Mouse (Mus musculus) heart, postnatal 14 days (tissue): ENCODE measurements around the gene Zfp365. TPM values are rescaled to one million over a fixed set of nuclear protein-coding genes. Genes with fewer than 3 reads are reported as not detected.

Source experiments
- DNase-seq, 2 experiments: peaks; one replicate each; pipeline ENCODE4 v3.0.0; 2021 to 2022
- intact Hi-C: fragments of 180-260 bp; cut with DNase I; formaldehyde crosslinking; loops from one replicate; pipeline ENCODE4 v1.15.1; 2025
- long read RNA-seq, 2 experiments: library from polyadenylated mRNA; stranded (forward); transcript quantifications; one replicate each; pipeline ENCODE4 v2.0.0; 2021
- total RNA-seq, 2 experiments: library from RNA; stranded (reverse); gene quantifications; 2 replicates each; pipeline ENCODE4 v1.2.3; 2021

Gene Zfp365
- total RNA-seq = under 1 TPM; 0.61 to 0.72 TPM
- long read RNA-seq, experiment 1 = 0 reads
- long read RNA-seq, experiment 2, full-length matches to known transcripts = 1 of 1 reads
- long read RNA-seq, experiment 2, partial matches to known transcripts = 0 of 1 reads
- long read RNA-seq, experiment 2, other reads (novel, unspliced or antisense) = 0 of 1 reads

DNA sequence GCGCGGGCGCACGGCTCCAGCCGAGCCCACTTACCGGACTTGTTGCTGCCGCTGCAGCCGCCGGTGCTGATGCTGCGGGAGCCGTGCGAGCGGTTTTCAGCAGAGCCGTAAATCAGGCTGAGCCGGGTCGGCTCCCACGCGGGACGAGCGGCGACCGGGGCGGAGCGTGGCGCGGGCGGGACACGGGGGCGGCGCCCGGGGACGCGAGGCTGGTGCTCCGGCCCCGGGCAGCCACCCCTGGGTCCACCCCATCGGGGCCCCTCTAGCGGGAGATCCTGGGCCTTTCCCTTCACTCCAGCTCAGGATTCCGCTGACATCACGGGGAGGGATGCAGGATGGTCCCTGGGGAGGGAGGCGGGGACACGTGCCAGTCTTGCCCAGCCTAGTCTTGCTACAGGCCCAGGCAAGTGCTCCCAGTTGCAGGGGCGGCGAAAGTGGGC lies at the start of gene Zfp365:
Gene Zfp365 (minus strand): TSS at position 326 of the 440 bp plus-strand sequence.
- peak; percentile 72 to 77 for DNase-seq
- intact Hi-C loops = no loop called here

DNA sequence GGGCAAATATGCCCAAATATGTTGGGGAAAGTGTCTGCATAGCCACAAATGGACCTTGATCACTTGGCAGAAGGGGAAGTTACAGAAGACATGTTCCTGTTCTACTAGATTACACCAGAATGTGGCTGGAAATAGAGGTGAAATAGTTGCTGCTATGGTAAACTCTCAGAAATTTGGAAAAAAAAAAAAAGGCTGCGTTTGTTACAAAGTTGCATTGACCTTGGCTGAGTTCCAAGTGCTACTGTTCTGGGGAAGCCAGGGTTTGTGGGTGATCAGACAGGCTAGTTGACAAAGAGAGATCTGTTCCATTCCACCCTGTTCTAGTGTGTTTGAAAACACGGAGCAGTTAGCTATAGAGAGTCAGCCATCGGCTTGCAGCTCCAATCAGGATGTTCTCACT lies 47.5 kb upstream of the Zfp365 start:
- intact Hi-C loops = no loop called here
- DNase-seq = no peak

DNA sequence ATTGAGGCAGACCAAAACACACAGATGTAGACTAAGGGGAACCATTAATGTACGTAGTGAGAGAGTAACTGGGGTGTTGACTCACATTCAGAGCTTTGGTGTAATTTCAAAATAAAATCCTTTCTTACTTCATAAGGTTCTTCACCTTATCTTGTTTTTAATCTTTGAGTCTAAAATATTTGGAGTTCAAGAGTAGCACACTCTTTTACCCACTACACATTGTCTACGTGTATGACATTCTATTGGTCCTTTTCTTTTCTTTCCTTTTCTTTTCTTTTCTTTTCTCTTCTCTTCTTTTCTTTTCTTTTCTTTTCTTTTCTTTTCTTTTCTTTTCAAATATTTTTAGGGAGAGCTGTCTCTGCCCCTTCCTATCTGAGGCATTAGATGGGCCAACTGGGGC lies 43.5 kb upstream of the Zfp365 start:
- intact Hi-C loops = no loop called here
- DNase-seq = no peak

DNA sequence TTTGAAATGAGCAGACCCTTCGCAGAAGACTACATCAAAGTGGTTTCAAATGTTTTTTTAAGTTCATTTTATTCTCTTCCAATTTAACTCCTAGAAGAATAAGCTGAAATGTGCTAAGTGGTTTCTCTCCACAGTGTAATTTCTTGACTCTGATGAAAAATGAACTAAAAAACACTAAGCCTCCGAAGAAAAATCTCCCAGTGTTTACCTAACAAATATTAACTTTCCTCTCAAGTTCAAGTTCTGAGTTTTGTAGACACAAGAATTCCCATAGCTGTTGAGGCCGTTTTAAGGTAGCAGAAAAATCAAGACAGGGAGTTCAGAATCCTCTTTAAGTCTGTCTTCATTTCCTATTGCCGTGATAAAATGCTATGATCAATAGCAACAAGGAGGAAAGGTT lies 39.2 kb upstream of the Zfp365 start:
- DNase-seq = no peak
- intact Hi-C loops = no loop called here

DNA sequence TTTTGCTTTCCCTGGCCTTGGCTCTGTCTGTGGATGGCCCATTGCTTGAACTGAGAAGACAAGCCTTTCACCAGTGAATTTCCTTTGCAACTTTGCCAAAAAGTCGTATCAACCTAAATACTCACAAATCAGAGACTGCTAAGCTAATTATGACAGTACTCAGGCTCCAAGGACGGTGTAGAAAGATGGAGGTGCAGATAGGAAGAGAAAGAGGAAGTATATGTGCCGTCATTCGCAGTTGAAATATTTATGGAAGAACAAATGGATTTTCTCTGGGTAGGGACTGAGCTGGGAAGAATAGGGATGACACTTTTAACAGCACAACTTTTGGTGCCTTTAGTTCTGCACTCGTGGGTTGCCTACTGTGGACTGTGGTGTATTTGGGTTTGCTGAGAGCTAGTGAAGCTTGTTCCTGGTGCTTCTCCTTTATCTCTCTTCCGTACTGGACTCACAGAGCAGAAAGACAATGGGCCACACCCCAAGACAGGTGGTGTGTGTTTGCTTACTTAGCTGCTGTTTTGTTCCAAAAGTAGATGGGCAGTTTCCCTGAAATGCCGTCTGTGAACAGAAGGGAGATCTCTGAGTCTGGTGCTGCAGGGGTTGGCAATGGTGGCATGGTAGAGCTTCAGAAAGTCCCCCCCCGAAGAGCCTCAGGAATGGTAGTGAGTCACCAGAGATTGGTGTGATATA lies 37.7 kb upstream of the Zfp365 start:
- DNase-seq = no peak
- intact Hi-C loops = no loop called here

DNA sequence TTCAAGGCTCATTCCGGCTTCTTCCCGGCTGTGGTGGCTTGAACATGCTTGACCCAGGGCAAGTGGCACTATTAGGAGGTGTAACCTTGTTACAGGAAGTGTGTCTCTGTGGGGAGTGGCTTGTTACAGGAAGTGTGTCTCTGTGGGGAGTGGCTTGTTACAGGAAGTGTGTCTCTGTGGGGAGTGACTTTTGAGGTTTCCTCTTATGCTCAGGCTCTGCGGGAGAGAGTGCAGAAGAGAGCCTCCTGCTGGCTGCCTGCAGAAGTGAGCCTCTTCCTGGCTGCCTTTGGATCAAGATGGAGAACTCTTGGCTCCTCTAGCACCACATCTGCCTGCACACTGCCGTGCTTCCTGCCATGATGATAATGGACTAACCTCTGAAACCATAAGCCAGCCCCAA lies 31.1 kb upstream of the Zfp365 start:
- no peak for DNase-seq
- intact Hi-C loops = no loop called here

DNA sequence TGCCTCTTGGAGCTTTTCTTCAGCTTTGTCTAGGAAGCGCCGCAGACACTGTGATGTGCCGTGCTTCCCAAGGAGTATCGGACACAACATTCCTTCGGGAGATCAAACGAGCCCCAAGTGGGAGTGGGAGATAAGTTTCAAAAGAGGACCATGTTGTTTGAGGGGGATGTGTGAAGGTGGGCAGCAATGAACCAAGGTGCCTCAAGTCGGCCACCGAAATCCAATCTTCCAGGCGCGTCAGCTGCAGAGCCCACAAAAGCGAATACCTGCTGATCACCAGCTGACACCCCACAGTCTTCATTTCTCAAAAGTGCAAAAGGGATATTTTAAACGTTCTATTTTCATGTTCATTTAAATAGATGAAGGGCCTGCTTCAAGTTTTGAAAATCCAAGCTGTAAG lies 27.1 kb upstream of the Zfp365 start:
- intact Hi-C loops = no loop called here
- DNase-seq = no peak

DNA sequence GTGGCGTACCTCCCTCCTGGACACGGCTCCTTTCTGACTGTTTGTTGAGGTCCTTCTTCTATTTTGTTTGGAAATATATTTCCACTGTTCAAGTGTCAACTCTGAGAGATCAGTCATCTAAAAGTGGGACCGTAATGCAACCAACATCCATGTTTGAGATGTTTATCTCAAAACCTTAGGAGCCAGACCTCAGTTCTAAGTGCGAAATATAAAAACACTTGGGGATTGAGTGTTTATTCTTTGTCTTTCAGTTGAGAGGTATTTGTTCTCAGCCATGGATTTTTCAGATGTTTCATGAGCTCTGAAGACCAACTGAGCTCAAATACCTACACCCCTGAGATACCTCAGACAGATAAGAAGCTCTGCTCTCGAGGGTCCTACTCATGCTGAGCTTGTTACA lies 25.3 kb upstream of the Zfp365 start:
- intact Hi-C loops = no loop called here
- no peak for DNase-seq

DNA sequence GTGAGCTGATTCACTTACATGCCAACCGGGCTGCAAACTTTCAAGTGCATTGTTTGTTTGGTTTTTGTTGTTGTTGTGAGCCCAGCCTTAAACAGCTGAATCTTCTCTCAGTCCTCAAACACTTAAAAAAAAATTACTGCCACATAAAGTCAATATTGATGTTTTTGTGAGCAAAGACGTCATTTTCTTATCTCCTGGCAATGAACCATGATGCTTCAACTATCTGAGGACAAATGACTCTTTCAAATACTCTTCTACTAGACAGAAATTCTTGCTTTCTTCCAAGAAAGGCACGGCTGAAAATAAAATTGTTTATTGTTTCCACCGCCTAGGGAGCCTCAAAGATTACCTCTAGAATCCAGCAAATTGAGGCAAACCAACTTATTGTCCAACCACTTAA lies 24.5 kb upstream of the Zfp365 start:
- intact Hi-C loops = no loop called here
- no peak for DNase-seq

DNA sequence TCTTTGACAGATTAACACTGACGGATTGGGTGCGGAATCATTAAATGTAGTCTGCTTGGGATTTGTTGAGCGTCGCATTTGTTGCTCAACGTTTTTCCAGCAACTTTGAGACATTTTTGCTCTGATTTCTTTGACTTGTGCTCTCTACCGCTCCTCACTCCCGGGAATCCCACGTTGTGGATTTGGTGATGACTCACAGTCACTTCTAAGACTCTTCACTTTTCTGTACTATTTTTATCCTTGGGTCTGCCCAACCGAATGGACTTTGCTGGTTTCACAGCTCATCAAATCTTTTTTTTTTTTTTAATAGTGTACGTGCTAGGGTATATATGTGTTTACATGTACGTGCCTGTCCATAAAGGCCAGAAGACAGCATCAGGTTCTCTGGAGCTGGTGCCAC lies 20.3 kb upstream of the Zfp365 start:
- intact Hi-C loops = no loop called here
- DNase-seq = no peak

DNA sequence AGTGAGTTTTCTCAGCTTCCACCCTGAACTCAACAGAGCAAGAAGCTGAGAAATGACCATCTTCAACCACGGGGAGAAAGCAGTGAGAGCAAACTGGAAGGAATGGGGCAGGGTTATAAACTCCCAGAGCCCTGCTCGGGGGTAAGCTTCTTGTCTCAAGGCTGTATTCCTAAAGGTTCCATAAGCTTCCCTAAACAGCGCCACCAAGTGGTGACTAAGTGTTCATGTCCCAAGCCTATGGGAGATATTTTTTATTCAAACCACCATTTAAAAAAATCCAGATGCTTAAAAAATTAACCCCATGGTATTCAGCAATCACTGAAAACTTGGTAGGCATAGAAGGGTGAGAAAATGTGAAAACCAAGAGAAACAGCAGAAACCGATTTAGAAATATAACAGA lies 18.9 kb upstream of the Zfp365 start:
- DNase-seq = no peak

DNA sequence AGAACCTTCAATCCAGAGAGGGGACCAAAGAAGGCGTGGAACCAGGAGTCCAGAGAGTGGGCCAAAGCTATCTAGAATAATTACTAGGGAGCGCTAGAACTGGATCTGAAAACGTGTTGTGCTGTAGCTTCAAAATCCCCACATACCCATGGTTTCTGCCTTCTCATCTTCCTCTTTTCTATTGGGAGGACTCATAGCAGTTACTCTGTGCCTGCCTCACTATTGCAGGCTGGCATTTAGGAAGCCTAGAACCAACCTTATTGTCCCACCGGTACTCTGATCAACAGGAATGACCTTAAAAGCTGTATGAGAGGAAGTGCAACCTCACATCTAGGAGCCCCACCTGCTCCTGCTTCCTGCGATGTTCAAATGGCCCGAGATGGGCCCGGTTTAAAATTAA lies 16.1 kb upstream of the Zfp365 start:
- intact Hi-C loops = no loop called here
- no peak for DNase-seq

More for the DNA sequence above, 18.9 kb upstream of the Zfp365 start:
- intact Hi-C loops = no loop called here

DNA sequence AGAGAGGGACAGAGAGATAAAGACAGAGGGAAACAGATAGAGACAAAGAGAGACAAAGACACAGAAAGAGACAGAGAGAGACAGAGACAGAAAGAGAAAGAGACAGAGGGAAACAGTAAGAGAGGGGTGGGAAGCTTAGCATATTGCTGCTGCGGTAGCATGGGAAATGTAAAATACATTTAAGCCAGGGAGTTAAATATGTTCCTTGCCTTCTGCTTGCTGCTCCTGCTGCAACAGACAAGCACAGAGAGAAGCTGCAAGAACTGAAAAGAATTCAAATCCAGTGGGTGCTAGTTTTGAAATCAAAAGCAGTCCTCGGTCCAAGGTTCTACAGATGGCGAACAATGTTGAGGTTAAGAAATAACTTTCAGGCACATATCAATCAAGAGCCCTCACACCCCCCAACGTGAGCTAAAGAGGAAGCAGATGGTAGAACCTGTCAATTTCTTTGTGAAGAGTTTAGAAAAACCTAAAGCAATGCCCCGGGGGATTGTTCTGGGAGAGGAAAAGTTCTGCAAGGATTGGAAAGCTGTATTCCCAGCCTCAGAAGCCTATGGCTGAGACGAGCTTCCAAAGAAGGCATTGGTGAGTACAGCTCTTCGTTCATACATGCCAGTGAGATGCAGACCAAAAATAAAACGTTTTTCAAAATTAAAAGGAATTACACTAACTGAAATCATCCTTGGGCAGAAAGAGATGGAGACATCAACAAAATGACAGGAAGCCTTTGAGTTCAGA lies 15.4 kb upstream of the Zfp365 start:
- intact Hi-C loops = no loop called here
- DNase-seq = no peak

DNA sequence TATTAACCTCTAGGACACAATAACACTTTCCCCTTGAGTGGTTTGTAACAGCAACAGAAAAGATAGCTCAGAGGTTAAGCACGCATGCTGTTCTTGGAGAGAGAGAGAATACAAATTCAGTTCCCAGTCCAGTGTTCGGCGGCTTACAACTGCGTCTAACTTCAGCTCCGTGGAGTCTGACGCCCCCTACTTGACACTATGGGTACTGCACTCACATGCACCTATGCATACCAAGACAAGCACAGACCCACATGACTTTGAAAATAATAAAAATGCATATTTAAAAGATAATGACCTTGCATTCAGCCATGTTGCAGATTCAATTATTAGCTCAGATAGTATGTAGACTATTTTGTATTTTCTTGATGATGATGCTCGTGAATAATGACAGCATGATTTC lies 11.6 kb upstream of the Zfp365 start:
- DNase-seq = no peak
- intact Hi-C loops = no loop called here

DNA sequence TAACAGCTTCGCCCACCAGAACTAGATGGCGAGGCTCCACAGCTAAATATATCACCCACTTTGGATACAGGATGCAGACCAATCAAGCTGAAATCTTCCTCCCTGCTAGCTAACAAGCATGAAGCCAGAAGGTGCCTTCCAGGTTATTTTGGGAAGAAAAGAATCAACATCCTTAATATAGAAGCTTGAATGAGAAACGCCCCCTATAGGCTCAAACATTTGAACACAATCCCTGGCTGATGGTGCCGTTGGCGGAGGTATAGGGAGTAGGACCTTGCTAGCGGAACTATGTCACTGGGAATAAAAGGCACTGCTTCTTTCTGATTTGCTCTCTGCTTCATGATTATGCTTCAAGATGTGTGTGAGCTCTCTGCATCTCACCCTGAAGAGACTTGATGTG lies 9.3 kb upstream of the Zfp365 start:
- DNase-seq = no peak
- intact Hi-C loops = no loop called here

DNA sequence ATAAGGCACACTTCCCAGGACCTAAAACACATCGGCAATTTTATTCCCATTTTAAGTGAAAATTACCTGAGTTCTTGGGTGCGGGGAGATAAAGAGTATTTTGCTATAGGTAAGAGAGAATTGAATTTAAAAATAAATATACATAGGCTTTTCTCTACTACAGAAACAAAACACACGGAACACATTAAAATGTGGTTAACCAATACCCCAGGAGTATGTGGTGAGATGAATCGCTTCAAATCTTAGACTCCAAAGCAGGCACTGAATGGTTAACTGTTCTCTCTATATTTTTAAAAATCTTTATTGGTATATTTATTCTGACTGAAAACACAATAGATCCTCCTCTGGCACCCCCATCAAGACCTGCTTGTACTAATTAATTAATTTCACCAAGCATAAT lies 7.2 kb upstream of the Zfp365 start:
- intact Hi-C loops = no loop called here
- no peak for DNase-seq

DNA sequence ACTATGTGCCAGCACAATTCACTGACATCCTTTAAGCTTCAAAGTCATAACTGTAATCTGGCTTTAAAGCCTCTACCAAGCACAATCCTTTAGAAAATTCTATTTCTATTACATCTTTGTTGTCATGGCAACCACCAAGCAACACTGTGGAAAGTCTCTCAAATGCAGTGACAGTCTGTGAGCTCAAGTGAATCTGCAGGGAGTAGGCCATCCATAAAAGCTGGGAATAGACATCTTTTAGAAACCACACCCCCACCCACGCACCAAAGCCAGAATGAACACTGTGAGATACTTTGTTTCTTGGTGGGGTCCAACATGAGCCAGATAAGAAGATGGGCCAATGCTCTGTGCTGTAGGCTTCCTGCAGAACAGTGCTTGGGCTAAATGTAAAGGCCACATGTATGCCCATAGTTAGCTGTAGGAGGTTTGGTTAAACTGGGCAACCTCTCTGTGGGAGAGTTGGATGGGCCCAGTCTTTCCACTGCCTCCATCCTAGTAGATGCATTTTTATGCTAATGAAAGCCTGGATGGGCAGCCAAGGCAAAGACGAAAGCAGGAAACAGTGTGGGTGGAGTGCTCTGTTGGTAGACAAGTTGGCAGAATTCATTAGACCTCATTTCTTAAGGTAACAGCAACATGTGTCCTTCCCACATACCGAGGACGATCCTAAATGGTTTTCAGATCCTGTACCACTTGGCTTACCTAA lies 5.9 kb upstream of the Zfp365 start:
- DNase-seq = no peak
- intact Hi-C loops = no loop called here

DNA sequence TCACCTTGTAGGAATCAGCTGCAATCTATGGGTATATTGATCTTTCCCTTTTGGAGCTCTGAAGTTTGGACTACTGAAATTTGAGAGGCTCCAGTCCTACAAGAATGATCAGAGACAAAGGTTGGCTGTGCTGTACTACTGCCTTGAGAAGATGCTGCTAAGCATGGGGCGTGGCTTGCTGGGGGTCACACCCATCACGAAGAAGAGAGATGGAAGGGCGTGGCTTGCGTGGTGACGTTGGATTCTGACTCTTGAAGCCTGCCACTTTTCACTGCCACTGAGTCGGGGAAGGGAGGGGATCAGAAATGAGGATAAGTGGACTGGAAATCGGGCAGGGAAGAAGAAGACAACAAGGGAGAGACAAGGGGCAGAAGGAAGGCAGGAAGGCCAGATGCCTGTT lies 4.9 kb upstream of the Zfp365 start:
- no peak for DNase-seq
- intact Hi-C loops = no loop called here

DNA sequence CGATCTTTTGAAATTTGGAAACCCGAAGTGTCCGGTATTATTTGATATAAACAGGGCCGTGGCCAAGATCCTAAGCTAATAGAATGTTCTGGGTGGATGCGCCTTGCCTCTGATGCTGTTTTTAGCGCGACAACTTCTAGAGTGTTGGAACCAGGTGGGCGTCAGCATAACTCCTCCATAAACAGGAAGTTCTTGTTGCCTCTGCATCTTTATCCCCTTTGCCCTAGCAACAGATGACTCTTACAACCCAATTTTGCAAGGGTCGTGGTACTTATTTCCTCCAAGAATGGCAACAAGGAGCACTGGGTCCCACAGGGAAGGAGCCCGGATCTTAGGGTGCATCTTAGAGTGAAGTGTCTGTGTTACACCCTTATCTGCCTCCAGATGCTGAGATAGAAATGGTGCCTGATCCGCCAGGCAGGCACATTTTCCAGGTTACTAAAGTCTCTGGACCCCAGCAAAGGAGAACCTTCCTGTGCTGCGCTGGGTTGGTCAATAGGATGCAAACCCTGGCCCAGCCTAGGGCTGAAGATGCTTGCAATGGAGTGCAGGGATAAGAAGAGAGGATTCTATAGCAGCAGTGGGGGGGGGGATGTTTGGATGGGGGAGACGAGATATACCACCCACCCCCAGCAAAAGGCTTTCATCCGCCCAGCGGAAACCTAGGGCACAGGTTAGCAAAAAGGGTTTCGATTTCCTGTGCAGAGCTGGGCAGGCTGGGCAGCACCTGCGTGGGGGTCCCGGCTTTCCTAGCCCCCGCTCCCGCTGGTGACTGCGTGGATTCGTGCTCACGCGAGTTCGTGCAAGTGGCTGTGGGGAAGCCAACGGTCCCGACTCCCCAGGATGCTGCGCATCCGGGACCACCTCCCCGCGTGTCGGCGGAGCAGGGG lies 770 bp downstream of the Zfp365 start:
- DNase-seq = no peak
- intact Hi-C loops = no loop called here

DNA sequence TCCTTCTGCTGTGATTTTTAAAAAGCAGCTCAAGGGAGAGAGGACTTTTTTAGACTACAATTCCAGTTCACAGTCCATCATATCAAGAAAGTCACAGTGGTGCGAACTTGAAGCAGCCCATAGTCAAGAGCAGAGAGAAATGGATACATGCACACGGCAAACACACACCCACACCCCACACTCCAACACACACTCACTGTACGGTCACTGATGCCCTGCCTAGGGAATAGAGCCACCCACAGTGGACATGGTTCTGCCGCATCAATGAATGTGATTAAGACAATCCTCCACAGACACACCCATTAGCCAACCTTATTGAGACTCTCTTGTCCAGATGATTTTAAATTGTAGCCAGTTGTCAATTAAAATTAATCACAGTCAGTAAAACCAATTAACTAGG lies 4.5 kb downstream of the Zfp365 start:
- intact Hi-C loops = no loop called here
- no peak for DNase-seq
